23 mouse cellular contexts compared by ENCODE assay signal in the genomic region with DNA sequence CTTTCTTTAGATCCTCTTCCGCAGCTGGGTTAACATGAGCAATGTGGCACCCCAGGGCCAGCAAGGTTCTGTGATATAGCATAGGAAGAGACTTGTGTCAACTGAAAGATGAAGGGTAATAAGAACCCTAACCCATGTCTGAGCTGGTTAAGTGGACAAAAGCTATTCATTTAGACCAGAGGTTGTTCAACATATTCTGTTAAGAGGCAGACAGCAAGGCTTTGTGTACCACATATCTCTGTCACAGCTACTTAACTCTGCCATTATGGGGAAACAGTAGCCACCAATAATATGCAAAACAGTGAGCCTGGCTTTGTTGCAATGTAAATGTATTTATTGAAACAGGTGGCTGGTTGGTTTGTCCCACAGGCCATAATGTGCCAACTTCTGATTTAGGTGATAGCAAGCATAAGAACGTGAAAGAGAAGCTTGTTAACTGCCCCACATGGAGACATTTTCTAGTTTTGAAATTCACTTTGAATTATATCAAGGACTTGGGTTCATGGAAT.
"Had no signal": no experiment of that assay in that cellular context is flagged by ENCODE, and none has a peak within 500 bp of the region (broad histone marks: within the 10 kb centered on the region; RNA-seq: fewer than 3 reads in every experiment).

No protein-coding gene starts in this region.

- H3K4me3 ChIP-seq: heart, embryonic 10.5 days; heart, embryonic 12.5 days; hindbrain, embryonic 13.5 days; hindbrain, embryonic 15.5 days; kidney, embryonic 15.5 days; limb, embryonic 13.5 days; limb, embryonic 15.5 days had no signal

- H3K4me2 ChIP-seq: heart, embryonic 12.5 days; hindbrain, embryonic 13.5 days; hindbrain, embryonic 15.5 days; kidney, embryonic 15.5 days; limb, embryonic 13.5 days; limb, embryonic 15.5 days had no signal

- H3K4me1 ChIP-seq: heart, embryonic 10.5 days; heart, embryonic 12.5 days; hindbrain, embryonic 13.5 days; hindbrain, embryonic 15.5 days; kidney, embryonic 15.5 days; limb, embryonic 13.5 days; limb, embryonic 15.5 days had no signal

- H3K36me3 ChIP-seq: heart, embryonic 10.5 days; heart, embryonic 12.5 days; hindbrain, embryonic 13.5 days; hindbrain, embryonic 15.5 days; kidney, embryonic 15.5 days; limb, embryonic 13.5 days; limb, embryonic 15.5 days had no signal

- ATAC-seq: forebrain, postnatal 0 days; hindbrain, postnatal 0 days; intestine, embryonic 16.5 days had no signal

- H3K27me3 ChIP-seq: heart, embryonic 12.5 days; hindbrain, embryonic 13.5 days; hindbrain, embryonic 15.5 days; kidney, embryonic 15.5 days; limb, embryonic 13.5 days; limb, embryonic 15.5 days had no signal

- H3K27ac ChIP-seq: heart, embryonic 10.5 days; hindbrain, embryonic 13.5 days; hindbrain, embryonic 15.5 days; hindbrain, postnatal 0 days; kidney, embryonic 15.5 days; kidney, postnatal 0 days; limb, embryonic 13.5 days; limb, embryonic 15.5 days had no signal

- H3K9me3 ChIP-seq: heart, embryonic 10.5 days; heart, embryonic 12.5 days; hindbrain, embryonic 13.5 days; hindbrain, embryonic 15.5 days; kidney, embryonic 15.5 days; limb, embryonic 13.5 days; limb, embryonic 15.5 days had no signal

- DNase-seq: forebrain, postnatal 0 days; gastrocnemius, postnatal 14 days; gastrocnemius, postnatal 36 days; heart, adult 18-20 months; heart, postnatal 10 days; kidney, adult 11 months; kidney, adult 2 months; kidney, adult 9 months; kidney, postnatal 14 days; kidney, postnatal 36 days; layer of hippocampus, adult 9-11 months; layer of hippocampus, postnatal 36 days; left cerebral cortex, postnatal 4 days had no signal

- H3K9ac ChIP-seq: forebrain, postnatal 0 days; heart, embryonic 12.5 days; hindbrain, embryonic 13.5 days; hindbrain, embryonic 15.5 days; kidney, embryonic 15.5 days; limb, embryonic 13.5 days; limb, embryonic 15.5 days had no signal
